8 mouse cellular contexts compared by ENCODE assay signal in genomic region chr16:56231300-56231699, GRCm38 (mm10). TPM values are rescaled to one million over a fixed set of nuclear protein-coding genes. Genes with fewer than 3 reads are reported as not detected.
DNase-seq lines count a peak whose midpoint lies in the region; ATAC-seq and TF ChIP-seq lines count a peak whose summit lies in the region.

No protein-coding gene starts in this region.

- no peak overlapping the region for H3K4me2 ChIP-seq in heart, embryonic 11.5 days

- no peaks in the 10 kb centered on the region for H3K36me3 ChIP-seq in heart, adult 2 months (ENCODE audit: control insufficient read depth, insufficient read depth, low read length)
- no peaks in the 10 kb centered on the region for H3K36me3 ChIP-seq in heart, embryonic 11.5 days (ENCODE audit: control insufficient read depth, insufficient read depth, low read length)

- no peak overlapping the region for H3K27ac ChIP-seq in heart, adult 2 months
- H3K27ac ChIP-seq in heart, embryonic 11.5 days (ENCODE audit: low read depth, low read length) = no peak overlapping the region

- no peak for TF ChIP-seq POLR2A in heart, adult 2 months (IDR thresholded peaks at IDR 0.05; ENCODE audit: insufficient read depth, low read depth, low read length)

- no peaks in the 10 kb centered on the region for H3K4me1 ChIP-seq in heart, adult 2 months (ENCODE audit: control insufficient read depth, insufficient read depth, low read length)
- H3K4me1 ChIP-seq in heart, embryonic 11.5 days (ENCODE audit: control insufficient read depth, insufficient read depth, low read length) = no peaks in the 10 kb centered on the region

- no peak for ATAC-seq in heart, embryonic 11.5 days (replicated peaks; ENCODE audit: insufficient number of reproducible peaks, low FRiP score, low TSS enrichment)
- peak; percentile 69 for ATAC-seq in megakaryocyte progenitor cell, adult 5-6 weeks (replicated peaks; ENCODE audit: poor library complexity)
- ATAC-seq in activated CD4-positive, CD25-positive, alpha-beta regulatory T cell, adult 4 months = no peak

- no peaks in the 10 kb centered on the region for H3K79me2 ChIP-seq in heart, adult 2 months (replicated peaks; ENCODE audit: control insufficient read depth, insufficient read depth, low read length)

- WGBS in heart, adult 2 months = 57% methylated on average over 10 of the region's 10 CpGs
- WGBS in heart, embryonic 11.5 days (ENCODE audit: insufficient replicate concordance) = 37% methylated on average over 10 of the region's 10 CpGs

- DNase-seq in heart, adult 2 months = no peak
- peak; percentile 17 for DNase-seq in right cerebral cortex, adult 18-20 months
- no peak for DNase-seq in right cerebral cortex, postnatal 25 days
- peak; percentile 8 to 26 for DNase-seq in frontal cortex, postnatal 36 days (ENCODE audit: low spot score in 2 of 2)
- no peak for DNase-seq in cerebellum, adult 9-11 months

- TF ChIP-seq CTCF in heart, adult 2 months (IDR thresholded peaks at IDR 0.05) = peak; percentile 63

- TF ChIP-seq EP300 in heart, adult 2 months (IDR thresholded peaks at IDR 0.05; ENCODE audit: insufficient read depth, low read depth, low read length) = no peak

- H3K27me3 ChIP-seq in heart, adult 2 months (ENCODE audit: control insufficient read depth, insufficient read depth, low read length) = no peaks in the 10 kb centered on the region
- no peaks in the 10 kb centered on the region for H3K27me3 ChIP-seq in heart, embryonic 11.5 days (ENCODE audit: control insufficient read depth, insufficient read depth, low read length)

- no peak overlapping the region for H3K4me3 ChIP-seq in heart, adult 2 months
- H3K4me3 ChIP-seq in heart, embryonic 11.5 days (ENCODE audit: low read depth, low read length) = no peak overlapping the region

- intact Hi-C loops in heart, adult 2 months (cut with DNase I) = no loop called here

- H3K9ac ChIP-seq in heart, adult 2 months (ENCODE audit: low read depth, low read length) = no peak overlapping the region
- no peak overlapping the region for H3K9ac ChIP-seq in heart, embryonic 11.5 days (ENCODE audit: low read depth, low read length)

- H3K9me3 ChIP-seq in heart, embryonic 11.5 days (replicated peaks; ENCODE audit: control insufficient read depth, low read length) = no peaks in the 10 kb centered on the region

RNA-seq across cellular contexts. Expression of gene Impg2, which starts 27.2 kb away (rescaled TPM):
- total RNA-seq in heart, adult 2 months (2021) = under 1 TPM; 0.05 to 0.11 TPM
- 0.06 TPM in 1 of 2 replicates, not detected in the other for polyA plus RNA-seq in heart, adult 2 months (2012; rRNA removed)
- polyA plus RNA-seq in heart, embryonic 11.5 days (2014; fragmentation: Nextera tagmentation; extraction: Ambion mirVana) = 0.10 and 0.11 TPM in 2 replicates
- total RNA-seq in megakaryocyte progenitor cell, adult 5-6 weeks (2015) = 0.12 and 0.91 TPM in 2 replicates
- 0.07 TPM in 1 of 2 replicates, not detected in the other for total RNA-seq in megakaryocyte progenitor cell, adult 5-6 weeks (2017)
- polyA plus RNA-seq in activated CD4-positive, CD25-positive, alpha-beta regulatory T cell, adult 4 months (2017; shearing (Covaris generic)) = under 1 TPM; 0.23 to 0.38 TPM

Comparison
In these comparisons a context has a peak if more than half of its experiments do, and no peak if none do; other contexts are left out.
1. DNase-seq: peak in right cerebral cortex, adult 18-20 months (single experiment) and frontal cortex, postnatal 36 days (2 of 2); none in heart, adult 2 months (0 of 2), right cerebral cortex, postnatal 25 days (single experiment) and cerebellum, adult 9-11 months (single experiment).